Mouse (Mus musculus): ENCODE results near the gene Lipt2. TPM values are rescaled to one million over a fixed set of nuclear protein-coding genes. Genes with fewer than 3 reads are reported as not detected.

Lipt2 gene
- polyA plus RNA-seq, 1 experiment from 2014 or later: 13.8 TPM

- no peaks in the 10 kb centered on the region for H3K4me1 ChIP-seq (replicated peaks; ENCODE audit: control insufficient read depth, insufficient read depth, low read length)
- H3K4me2 ChIP-seq (ENCODE audit: low read depth, low read length): no peak overlapping the region
- WGBS: 72% methylated on average over 6 of the region's 6 CpGs
- no peaks in the 10 kb centered on the region for H3K27me3 ChIP-seq (ENCODE audit: control insufficient read depth, insufficient read depth, low read depth, low read length)
- no peak for ATAC-seq (ENCODE audit: low read depth)
- no peak overlapping the region for H3K9ac ChIP-seq (ENCODE audit: low read length)
- no peak overlapping the region for H3K4me3 ChIP-seq (ENCODE audit: low read length)
- H3K27ac ChIP-seq (ENCODE audit: low read length): no peak overlapping the region
- H3K36me3 ChIP-seq (ENCODE audit: control insufficient read depth, insufficient read depth, low read length): no peaks in the 10 kb centered on the region
- H3K9me3 ChIP-seq (ENCODE audit: control insufficient read depth, low read length): no peaks in the 10 kb centered on the region
Observed at GRCm38 (mm10) chr7:100204871-100205270, 45.8 kb downstream of the Lipt2 start.

- WGBS: 82% methylated on average over 2 of the region's 2 CpGs
Observed at GRCm38 (mm10) chr7:100206144-100206543, 47.1 kb downstream of the Lipt2 start.

GRCm38 (mm10) chr7:100207886-100208285, 48.8 kb downstream of the Lipt2 start:
- Histone ChIP-seq H3K4me3 (ENCODE audit: low read length) (no peak overlapping the region), H3K4me1 (replicated peaks; ENCODE audit: control insufficient read depth, insufficient read depth, low read length) (no peaks in the 10 kb centered on the region), H3K9me3 (ENCODE audit: control insufficient read depth, low read length) (no peaks in the 10 kb centered on the region), H3K9ac (ENCODE audit: low read length) (no peak overlapping the region), H3K36me3 (ENCODE audit: control insufficient read depth, insufficient read depth, low read length) (no peaks in the 10 kb centered on the region), H3K27me3 (ENCODE audit: control insufficient read depth, insufficient read depth, low read depth, low read length) (no peaks in the 10 kb centered on the region), H3K27ac (ENCODE audit: low read length) (no peak overlapping the region), H3K4me2 (ENCODE audit: low read depth, low read length) (no peak overlapping the region)
- ATAC-seq (ENCODE audit: low read depth): no peak

More at GRCm38 (mm10) chr7:100206144-100206543, 47.1 kb downstream of the Lipt2 start:
- Histone ChIP-seq H3K36me3 (ENCODE audit: control insufficient read depth, insufficient read depth, low read length) (no peaks in the 10 kb centered on the region), H3K27ac (ENCODE audit: low read length) (no peak overlapping the region), H3K9ac (ENCODE audit: low read length) (no peak overlapping the region), H3K9me3 (ENCODE audit: control insufficient read depth, low read length) (no peaks in the 10 kb centered on the region), H3K4me3 (ENCODE audit: low read length) (no peak overlapping the region), H3K4me2 (ENCODE audit: low read depth, low read length) (no peak overlapping the region), H3K4me1 (replicated peaks; ENCODE audit: control insufficient read depth, insufficient read depth, low read length) (no peaks in the 10 kb centered on the region), H3K27me3 (ENCODE audit: control insufficient read depth, insufficient read depth, low read depth, low read length) (no peaks in the 10 kb centered on the region)
- ATAC-seq (ENCODE audit: low read depth): no peak

Other genes starting within 250 kb of the Lipt2 start
- 4.4 and 5.2 TPM in 2 replicates for gene Rnf169, start 178.8 kb upstream of the Lipt2 start, polyA plus RNA-seq (2015; fragmentation: Nextera tagmentation; extraction: Ambion mirVana)
- gene Chrdl2, start 153.1 kb upstream of the Lipt2 start, polyA plus RNA-seq (2015; fragmentation: Nextera tagmentation; extraction: Ambion mirVana): 0.35 TPM in 1 of 2 replicates, not detected in the other
- 57.0 and 58.7 TPM in 2 replicates for gene Pold3, start 37.7 kb upstream of the Lipt2 start, polyA plus RNA-seq (2015; fragmentation: Nextera tagmentation; extraction: Ambion mirVana)
- gene Kcne3, start 17.2 kb downstream of the Lipt2 start, polyA plus RNA-seq (2015; fragmentation: Nextera tagmentation; extraction: Ambion mirVana): 2.4 and 3.0 TPM in 2 replicates
- 2.0 and 2.3 TPM in 2 replicates for gene Pgm2l1, start 68.1 kb downstream of the Lipt2 start, polyA plus RNA-seq (2015; fragmentation: Nextera tagmentation; extraction: Ambion mirVana)
- 15.5 and 17.2 TPM in 2 replicates for gene P4ha3, start 126.2 kb downstream of the Lipt2 start, polyA plus RNA-seq (2015; fragmentation: Nextera tagmentation; extraction: Ambion mirVana)
- gene C2cd3, start 213.0 kb downstream of the Lipt2 start, polyA plus RNA-seq (2015; fragmentation: Nextera tagmentation; extraction: Ambion mirVana): 23.1 and 24.6 TPM in 2 replicates
- 55.8 and 57.6 TPM in 2 replicates for gene Ppme1, start 213.0 kb downstream of the Lipt2 start, polyA plus RNA-seq (2015; fragmentation: Nextera tagmentation; extraction: Ambion mirVana)

All from lung, embryonic 16.5 days (tissue).